Mouse (Mus musculus) macrophage (primary cell): ENCODE results near the gene Gm11444. TPM values are rescaled to one million over a fixed set of nuclear protein-coding genes. Genes with fewer than 3 reads are reported as not detected.

Source experiments
- H3K27ac ChIP-seq: fragments of 350-480 bp; formaldehyde crosslinking; 2 replicates; pipeline ENCODE4 v1.9.0; 2021
- H3K36me3 ChIP-seq: fragments of 350-480 bp; formaldehyde crosslinking; 2 replicates; pipeline ENCODE4 v1.9.0; 2021; ENCODE audit errors: inconsistent target
- H3K4me3 ChIP-seq: fragments of 350-480 bp; formaldehyde crosslinking; 2 replicates; pipeline ENCODE4 v1.9.0; 2021; ENCODE audit errors: inconsistent target
- H3K79me2 ChIP-seq: fragments of 350-480 bp; formaldehyde crosslinking; 2 replicates; pipeline ENCODE4 v1.9.0; 2021; ENCODE audit errors: inconsistent target
- WGBS: methylation state at CpG from one replicate; pipeline ENCODE4 v1.1.7; 2026; ENCODE audit warnings: inconsistent platforms; ENCODE audit not compliant: missing documents; 5-methylcytosine and 5-hydroxymethylcytosine counted together
- polyA plus RNA-seq: library from polyadenylated mRNA; stranded (reverse); fragments of 250-400 nt; gene quantifications from 3 replicates; pipeline ENCODE4 v1.2.4, GENCODE M21; 2018; ENCODE audit warnings: inconsistent platforms

Gene Gm11444
- polyA plus RNA-seq, 1 experiment from 2014 or later = not detected

- 17% methylated on average over 24 of the region's 24 CpGs for WGBS
- Histone ChIP-seq H3K79me2 (no peaks in the 10 kb centered on the region), H3K4me3 (no peak overlapping the region), H3K27ac (no peak overlapping the region), H3K36me3 (no peaks in the 10 kb centered on the region)
Observed at GRCm38 (mm10) chr11:85842596-85843346, 7.4 kb downstream of the Gm11444 start.

- Histone ChIP-seq H3K36me3 (no peaks in the 10 kb centered on the region), H3K27ac (no peak overlapping the region), H3K4me3 (no peak overlapping the region), H3K79me2 (no peaks in the 10 kb centered on the region)
- under 1% methylated on average over 30 of the region's 32 CpGs for WGBS
Observed at GRCm38 (mm10) chr11:85841980-85842379, 8.2 kb downstream of the Gm11444 start.

GRCm38 (mm10) chr11:85841211-85841681, 8.9 kb downstream of the Gm11444 start:
- 11% methylated on average over 8 of the region's 8 CpGs for WGBS
- H3K79me2 ChIP-seq = no peaks in the 10 kb centered on the region
- no peak overlapping the region for H3K4me3 ChIP-seq
- no peak overlapping the region for H3K27ac ChIP-seq
- no peaks in the 10 kb centered on the region for H3K36me3 ChIP-seq

- Histone ChIP-seq H3K27ac (no peak overlapping the region), H3K36me3 (no peaks in the 10 kb centered on the region), H3K79me2 (no peaks in the 10 kb centered on the region), H3K4me3 (no peak overlapping the region)
- 3% methylated on average over 21 of the region's 21 CpGs for WGBS
Observed at GRCm38 (mm10) chr11:85840803-85841145, 9.4 kb downstream of the Gm11444 start.

- Histone ChIP-seq H3K4me3 (no peak overlapping the region), H3K79me2 (no peaks in the 10 kb centered on the region), H3K27ac (no peak overlapping the region), H3K36me3 (no peaks in the 10 kb centered on the region)
- WGBS = 10% methylated on average over 27 of the region's 27 CpGs
Observed at GRCm38 (mm10) chr11:85840031-85840802, 9.9 kb downstream of the Gm11444 start.

- Histone ChIP-seq H3K4me3 (no peak overlapping the region), H3K79me2 (no peaks in the 10 kb centered on the region), H3K36me3 (no peaks in the 10 kb centered on the region), H3K27ac (no peak overlapping the region)
- WGBS = 41% methylated on average over 7 of the region's 7 CpGs
Observed at GRCm38 (mm10) chr11:85839258-85840030, 10.7 kb downstream of the Gm11444 start.

- H3K36me3 ChIP-seq = no peaks in the 10 kb centered on the region
- no peak overlapping the region for H3K27ac ChIP-seq
- H3K79me2 ChIP-seq = no peaks in the 10 kb centered on the region
- 22% methylated on average over 20 of the region's 20 CpGs for WGBS
- no peak overlapping the region for H3K4me3 ChIP-seq
Observed at GRCm38 (mm10) chr11:85838424-85839257, 11.5 kb downstream of the Gm11444 start.

GRCm38 (mm10) chr11:85837648-85838423, 12.3 kb downstream of the Gm11444 start:
- H3K4me3 ChIP-seq = no peak overlapping the region
- H3K36me3 ChIP-seq = no peaks in the 10 kb centered on the region
- no peak overlapping the region for H3K27ac ChIP-seq
- WGBS = 7% methylated on average over 61 of the region's 67 CpGs
- H3K79me2 ChIP-seq = no peaks in the 10 kb centered on the region

GRCm38 (mm10) chr11:85837291-85837647, 12.9 kb downstream of the Gm11444 start:
- 9% methylated on average over 16 of the region's 18 CpGs for WGBS
- no peak overlapping the region for H3K27ac ChIP-seq
- no peak overlapping the region for H3K4me3 ChIP-seq
- no peaks in the 10 kb centered on the region for H3K79me2 ChIP-seq
- no peaks in the 10 kb centered on the region for H3K36me3 ChIP-seq

- 10% methylated on average over 32 of the region's 32 CpGs for WGBS
- Histone ChIP-seq H3K36me3 (no peaks in the 10 kb centered on the region), H3K79me2 (no peaks in the 10 kb centered on the region), H3K27ac (no peak overlapping the region), H3K4me3 (no peak overlapping the region)
Observed at GRCm38 (mm10) chr11:85836523-85837290, 13.4 kb downstream of the Gm11444 start.

- H3K36me3 ChIP-seq = no peaks in the 10 kb centered on the region
- H3K4me3 ChIP-seq = no peak overlapping the region
- H3K79me2 ChIP-seq = no peaks in the 10 kb centered on the region
- no peak overlapping the region for H3K27ac ChIP-seq
- WGBS = 18% methylated on average over 16 of the region's 16 CpGs
Observed at GRCm38 (mm10) chr11:85835753-85836522, 14.2 kb downstream of the Gm11444 start.

GRCm38 (mm10) chr11:85835001-85835752, 15.0 kb downstream of the Gm11444 start:
- Histone ChIP-seq H3K79me2 (no peaks in the 10 kb centered on the region), H3K4me3 (no peak overlapping the region), H3K36me3 (no peaks in the 10 kb centered on the region), H3K27ac (no peak overlapping the region)
- WGBS = 12% methylated on average over 9 of the region's 9 CpGs
